8 mouse cellular contexts compared by ENCODE assay signal in the genomic region with DNA sequence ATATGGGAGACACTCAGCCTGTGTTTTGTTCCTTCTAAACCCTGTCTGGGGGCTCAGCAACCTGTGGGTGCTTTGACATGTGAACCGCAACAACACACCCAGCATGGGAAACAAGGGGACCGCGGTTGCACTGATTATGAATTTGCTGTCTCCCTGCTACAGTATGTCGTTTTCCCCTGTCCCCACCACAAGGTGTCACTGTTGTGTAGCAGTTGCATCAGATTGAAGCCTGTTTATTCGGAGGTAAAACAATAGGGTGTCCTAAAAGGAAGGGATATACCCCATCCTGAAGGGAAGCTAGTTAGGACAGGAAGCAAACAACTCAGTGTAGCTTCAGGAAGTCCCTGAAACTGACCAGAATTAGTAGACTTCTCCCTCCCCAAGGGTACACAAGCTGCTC. TPM values are rescaled to one million over a fixed set of nuclear protein-coding genes. Genes with fewer than 3 reads are reported as not detected.
DNase-seq lines count a peak whose midpoint lies in the region; ATAC-seq and TF ChIP-seq lines count a peak whose summit lies in the region.

No protein-coding gene starts in this region.

- no peak for TF ChIP-seq POLR2A in spleen, adult 2 months (IDR thresholded peaks at IDR 0.05; ENCODE audit: low read depth, low read length)
- TF ChIP-seq POLR2A in brain, embryonic 14.5 days (IDR thresholded peaks at IDR 0.05; ENCODE audit: borderline replicate concordance, extremely low read depth, insufficient read depth, insufficient read length, poor library complexity, severe bottlenecking), result no peak

- peak; percentile 53; the same call in 1 of the 2 replicates for ATAC-seq in hindbrain, embryonic 16.5 days
- ATAC-seq in midbrain, embryonic 16.5 days, result peak; percentile 25; the same call in 1 of the 2 replicates

- peak; percentile 24 to 28 for DNase-seq in spleen, adult 2 months (ENCODE audit: low read depth in 1 of 2, low spot score in 2 of 2)
- no peak for DNase-seq in spleen, adult 12 weeks (ENCODE audit: low spot score)
- DNase-seq in brain, embryonic 14.5 days (ENCODE audit: low read depth), result peak; percentile 92
- DNase-seq in forebrain, embryonic 10.5 days (ENCODE audit: extremely low spot score, low spot score), result peak; percentile 67
- peak; percentile 48 to 55 for DNase-seq in left cerebral cortex, postnatal 36 days (ENCODE audit: low spot score in 2 of 2)
- peak; percentile 35 for DNase-seq in testis, postnatal 14 days (ENCODE audit: low spot score)

- no peak overlapping the region for H3K27ac ChIP-seq in spleen, adult 2 months (ENCODE audit: insufficient read depth, low read length)
- H3K27ac ChIP-seq in forebrain, embryonic 10.5 days, result 0 out of 2 replicates have a peak overlapping the region, but pooled peaks have one; percentile 5
- no peak overlapping the region for H3K27ac ChIP-seq in hindbrain, embryonic 16.5 days (ENCODE audit: low read depth, low read length)
- no peak overlapping the region for H3K27ac ChIP-seq in midbrain, embryonic 16.5 days (ENCODE audit: low read length)

- intact Hi-C loops in left cerebral cortex, postnatal 36 days (cut with DNase I), result loop anchor here (1.0 to 5.0 kb wide), 3 partner anchors 126 to 232 kb away; no protein-coding TSS in a partner anchor

- H3K9me3 ChIP-seq in forebrain, embryonic 10.5 days, result no peaks in the 10 kb centered on the region
- no peaks in the 10 kb centered on the region for H3K9me3 ChIP-seq in hindbrain, embryonic 16.5 days (ENCODE audit: control insufficient read depth, low read length)
- H3K9me3 ChIP-seq in midbrain, embryonic 16.5 days (replicated peaks; ENCODE audit: control insufficient read depth, low read length, poor library complexity, severe bottlenecking), result no peaks in the 10 kb centered on the region

- WGBS in spleen, adult 2 months, result 16% methylated on average over 5 of the region's 5 CpGs
- 40% methylated on average over 5 of the region's 5 CpGs for WGBS in forebrain, embryonic 10.5 days
- 19% methylated on average over 5 of the region's 5 CpGs for WGBS in hindbrain, embryonic 16.5 days
- WGBS in midbrain, embryonic 16.5 days, result 18% methylated on average over 5 of the region's 5 CpGs

- no peaks in the 10 kb centered on the region for H3K4me1 ChIP-seq in spleen, adult 2 months (ENCODE audit: control insufficient read depth, insufficient read depth, insufficient read length)
- peaks cover 10% of the 10 kb centered on the region for H3K4me1 ChIP-seq in forebrain, embryonic 10.5 days
- H3K4me1 ChIP-seq in hindbrain, embryonic 16.5 days (ENCODE audit: control insufficient read depth, insufficient read depth, low read depth, low read length), result no peaks in the 10 kb centered on the region
- no peaks in the 10 kb centered on the region for H3K4me1 ChIP-seq in midbrain, embryonic 16.5 days (ENCODE audit: control insufficient read depth, insufficient read depth, low read length)

- H3K4me2 ChIP-seq in hindbrain, embryonic 16.5 days (ENCODE audit: low read length), result no peak overlapping the region
- no peak overlapping the region for H3K4me2 ChIP-seq in midbrain, embryonic 16.5 days (ENCODE audit: low read length)

- H3K36me3 ChIP-seq in spleen, adult 2 months (ENCODE audit: control insufficient read depth, insufficient read depth, low read length), result no peaks in the 10 kb centered on the region
- H3K36me3 ChIP-seq in forebrain, embryonic 10.5 days (replicated peaks), result peaks cover 8% of the 10 kb centered on the region
- H3K36me3 ChIP-seq in hindbrain, embryonic 16.5 days (ENCODE audit: control insufficient read depth, insufficient read depth, low read length), result peaks cover 5% of the 10 kb centered on the region; the same call in 1 of the 2 replicates
- H3K36me3 ChIP-seq in midbrain, embryonic 16.5 days (ENCODE audit: control insufficient read depth, insufficient read depth, low read length), result no peaks in the 10 kb centered on the region; the same call in 1 of the 2 replicates

- H3K4me3 ChIP-seq in spleen, adult 2 months (ENCODE audit: extremely low read depth, insufficient read depth, insufficient read length), result no peak overlapping the region
- H3K4me3 ChIP-seq in forebrain, embryonic 10.5 days, result no peak overlapping the region
- H3K4me3 ChIP-seq in hindbrain, embryonic 16.5 days (ENCODE audit: low read length), result no peak overlapping the region
- H3K4me3 ChIP-seq in midbrain, embryonic 16.5 days (ENCODE audit: low read depth, low read length), result no peak overlapping the region

- H3K9ac ChIP-seq in hindbrain, embryonic 16.5 days (ENCODE audit: low read depth, low read length), result no peak overlapping the region
- no peak overlapping the region for H3K9ac ChIP-seq in midbrain, embryonic 16.5 days (ENCODE audit: low read depth, low read length)

- TF ChIP-seq CTCF in spleen, adult 2 months (IDR thresholded peaks at IDR 0.05; ENCODE audit: extremely low read depth, insufficient read depth, insufficient read length, insufficient replicate concordance), result peak; percentile 54; the same call in 1 of the 2 replicates
- peak; percentile 85 for TF ChIP-seq CTCF in brain, embryonic 14.5 days (IDR thresholded peaks at IDR 0.05; ENCODE audit: borderline replicate concordance, extremely low read depth, insufficient read depth, insufficient read length)

- no peaks in the 10 kb centered on the region for H3K27me3 ChIP-seq in spleen, adult 2 months (ENCODE audit: control insufficient read depth, insufficient read depth, low read length)
- no peaks in the 10 kb centered on the region for H3K27me3 ChIP-seq in forebrain, embryonic 10.5 days (ENCODE audit: poor library complexity, severe bottlenecking)
- H3K27me3 ChIP-seq in hindbrain, embryonic 16.5 days (replicated peaks; ENCODE audit: control insufficient read depth, insufficient read depth, low read length), result no peaks in the 10 kb centered on the region
- H3K27me3 ChIP-seq in midbrain, embryonic 16.5 days (ENCODE audit: control insufficient read depth, insufficient read depth, low read depth, low read length), result no peaks in the 10 kb centered on the region

RNA-seq across cellular contexts. Expression of a gene that starts 16.0 kb away (rescaled TPM):
- polyA plus RNA-seq in spleen, adult 2 months (2012; rRNA removed), result not detected in 2 replicates
- 34.1 and 38.6 TPM in 2 replicates for polyA plus RNA-seq in brain, embryonic 14.5 days (2012; rRNA removed)
- 0.64 and 0.66 TPM in 2 replicates for polyA plus RNA-seq in forebrain, embryonic 10.5 days (2016; fragmentation: Nextera tagmentation; extraction: Ambion mirVana)
- 70.4 and 88.3 TPM in 2 replicates for polyA plus RNA-seq in hindbrain, embryonic 16.5 days (2015; fragmentation: Nextera tagmentation; extraction: Ambion mirVana)
- 100 to 1,000 TPM; 676 to 879 TPM for total RNA-seq in left cerebral cortex, postnatal 36 days (2021)
- 26.5 and 41.5 TPM in 2 replicates for polyA plus RNA-seq in midbrain, embryonic 16.5 days (2015; fragmentation: Nextera tagmentation; extraction: Ambion mirVana)

Comparison
In these comparisons a context has a peak if more than half of its experiments do, and no peak if none do; other contexts are left out.
1. RNA of a gene that starts 16.0 kb away (polyA plus RNA-seq): 70.4 to 88.3 TPM in hindbrain, embryonic 16.5 days, 26.5 to 41.5 TPM in midbrain, embryonic 16.5 days and 34.1 to 38.6 TPM in brain, embryonic 14.5 days; 0.64 to 0.66 TPM in forebrain, embryonic 10.5 days and not detected in spleen, adult 2 months; every median in the first group is over 10 times any median in the second.